Mouse (Mus musculus) NIH3T3 (cell line): ENCODE measurements at regions not wholly inside any gene's neighbourhood (a gene's known extent, or its start where the extent isn't known, plus 50 kb on each side); places are given as distances from the start of the nearest gene placed in this dataset.
"Not testable (repeated sequence)": the region's sequence is repeated elsewhere in the genome, so short reads cannot be mapped to it uniquely, and the experiment has no call there.

Experiments used
- DNase-seq: peaks from one replicate; pipeline ENCODE4 v3.0.0-alpha.2; 2012; ENCODE audit warnings: low read depth

DNA sequence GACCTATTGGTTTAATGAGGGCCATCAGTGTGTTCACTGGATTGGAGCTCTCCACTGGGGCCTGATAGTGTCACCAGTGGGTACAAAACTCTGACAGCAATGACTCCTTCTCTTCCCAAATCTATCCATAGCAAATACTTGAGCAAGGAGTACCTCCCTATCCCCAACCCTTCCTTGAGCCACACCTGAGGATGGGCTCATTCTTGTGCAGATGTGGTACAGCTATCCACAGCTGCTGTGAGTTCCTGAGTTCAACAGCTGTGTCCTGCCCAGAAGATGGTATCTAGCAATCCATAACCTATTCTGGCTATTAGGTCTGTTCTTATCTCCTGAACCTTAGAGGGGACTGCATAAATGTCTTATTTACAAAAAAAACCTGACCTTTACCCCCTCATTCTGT lies 148.7 kb upstream of the Cwc22 start:
- no peak for DNase-seq

DNA sequence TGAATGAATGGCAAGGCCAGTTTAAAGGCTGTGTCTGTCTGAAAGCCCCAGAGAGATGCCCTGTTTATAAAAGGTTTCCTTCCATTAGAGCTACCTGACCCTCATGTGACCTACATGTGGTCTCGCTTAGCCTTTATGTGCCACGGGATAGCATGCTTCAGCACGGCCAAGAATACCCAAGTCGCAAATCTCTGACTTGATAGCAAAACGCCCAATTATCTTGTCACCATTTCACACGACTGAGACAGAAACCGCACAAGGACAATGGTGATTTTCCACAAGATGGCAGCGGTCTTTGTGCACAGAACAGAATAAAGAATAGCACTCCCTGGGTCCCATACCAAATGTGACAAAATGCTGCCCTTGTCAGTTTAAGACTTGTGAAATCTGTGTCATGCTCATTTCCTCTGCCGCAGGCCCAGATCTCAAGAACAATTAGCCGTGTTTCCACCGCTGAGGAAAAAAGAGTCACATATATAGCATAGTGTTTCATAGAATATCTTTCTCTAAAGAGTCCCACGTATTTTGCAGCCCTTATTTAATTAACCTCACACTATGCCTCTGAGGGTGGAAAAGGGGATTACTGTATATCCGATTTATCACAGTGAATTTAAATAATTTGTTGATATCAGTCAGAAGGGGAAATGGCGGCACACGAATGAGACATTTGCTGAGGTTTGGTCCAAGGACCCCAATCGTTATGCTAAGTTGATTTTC lies 118.3 kb upstream of the Cwc22 start:
- DNase-seq, result no peak

DNA sequence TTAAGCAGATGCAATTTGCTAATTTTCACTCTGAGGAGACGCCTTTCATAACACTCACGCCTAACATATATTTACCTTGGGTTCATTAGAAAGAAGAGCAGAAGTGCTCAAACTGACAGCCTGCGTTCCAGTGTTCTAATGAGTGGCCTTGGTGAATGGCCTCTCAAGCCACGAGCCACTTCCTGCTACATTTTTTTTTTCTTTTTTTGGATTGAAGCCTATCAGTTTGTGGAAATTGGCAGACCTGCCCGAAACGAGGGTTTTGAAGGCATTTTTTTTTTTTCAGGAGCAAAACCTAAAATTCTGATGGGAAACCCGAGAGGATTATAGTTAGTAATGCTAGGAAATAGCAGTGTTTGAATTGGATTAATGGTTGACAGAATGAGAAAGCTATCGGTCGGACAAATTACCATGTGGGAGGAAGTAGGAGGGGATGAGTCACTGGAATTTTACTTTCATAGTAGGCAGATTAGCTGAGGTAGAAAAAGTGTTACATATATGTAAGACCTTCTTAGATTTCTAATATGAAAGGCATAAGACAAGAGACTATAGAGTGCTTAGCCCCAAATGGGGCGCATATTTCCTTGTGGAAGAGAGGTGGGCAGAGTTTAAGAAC lies 113.7 kb upstream of the Cwc22 start:
- no peak for DNase-seq

- DNase-seq, result no peak
Observed at GRCm38 (mm10) chr2:78058988-78059387, 112.8 kb upstream of the Cwc22 start.

DNA sequence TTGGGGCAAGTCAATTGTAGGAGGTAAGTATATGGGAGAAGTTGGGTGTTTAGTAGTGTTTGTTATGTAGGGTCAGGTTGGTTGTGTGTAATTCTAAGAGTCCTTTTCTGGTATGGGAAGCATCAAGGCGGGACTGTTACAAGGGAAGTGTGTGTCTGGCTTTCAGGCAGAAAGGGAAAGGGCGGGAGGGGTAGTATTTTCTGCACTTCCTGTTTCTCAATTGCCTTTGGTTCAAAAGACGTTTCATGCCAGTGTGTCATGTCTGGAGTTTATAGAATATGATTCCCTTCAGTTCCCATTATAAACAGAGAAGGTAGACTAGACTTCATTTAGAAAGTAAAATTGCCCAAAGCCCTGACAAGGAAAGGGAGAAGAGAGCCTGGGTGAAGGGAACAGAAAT lies 107.7 kb upstream of the Cwc22 start:
- no peak for DNase-seq

DNA sequence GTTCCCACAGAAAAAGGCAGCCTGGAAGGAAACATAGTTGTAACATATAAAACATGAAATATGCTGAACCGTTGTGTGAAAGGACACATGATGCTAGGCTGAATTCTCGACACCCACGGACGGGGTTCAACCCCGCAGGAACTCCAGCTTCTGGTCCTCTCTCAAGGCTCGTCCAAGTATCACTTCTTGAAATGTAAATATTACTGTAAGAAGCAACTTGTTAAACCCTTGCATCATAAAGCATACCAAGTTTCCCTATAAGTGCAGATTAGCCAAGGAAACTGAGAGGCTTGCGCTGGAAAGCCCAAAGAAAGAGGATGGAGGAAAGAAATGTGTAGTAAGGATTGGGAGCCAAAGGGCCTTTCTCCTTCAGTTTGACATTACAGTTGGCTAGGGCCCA lies 104.4 kb upstream of the Cwc22 start:
- DNase-seq, result no peak

- peak; percentile 84 for DNase-seq
Observed at GRCm38 (mm10) chr2:78049248-78049874, 103.2 kb upstream of the Cwc22 start.

DNA sequence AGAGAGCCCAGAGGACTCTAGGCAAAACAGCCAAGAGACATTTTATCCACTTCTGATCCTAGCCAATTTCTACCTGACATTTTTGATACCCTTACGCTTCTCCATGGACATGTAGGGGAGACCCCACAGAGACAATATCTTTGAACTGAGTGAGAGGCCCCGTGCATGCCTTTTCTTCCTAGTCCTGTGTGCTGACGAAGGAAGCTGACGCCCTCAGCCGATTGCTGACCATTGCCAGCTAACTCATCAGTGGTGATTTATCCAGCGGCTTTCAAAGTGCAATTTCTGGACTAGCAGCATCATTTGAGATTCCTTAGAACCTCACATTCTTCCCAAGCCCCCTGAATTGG lies 102.5 kb upstream of the Cwc22 start:
- DNase-seq, result no peak

DNA sequence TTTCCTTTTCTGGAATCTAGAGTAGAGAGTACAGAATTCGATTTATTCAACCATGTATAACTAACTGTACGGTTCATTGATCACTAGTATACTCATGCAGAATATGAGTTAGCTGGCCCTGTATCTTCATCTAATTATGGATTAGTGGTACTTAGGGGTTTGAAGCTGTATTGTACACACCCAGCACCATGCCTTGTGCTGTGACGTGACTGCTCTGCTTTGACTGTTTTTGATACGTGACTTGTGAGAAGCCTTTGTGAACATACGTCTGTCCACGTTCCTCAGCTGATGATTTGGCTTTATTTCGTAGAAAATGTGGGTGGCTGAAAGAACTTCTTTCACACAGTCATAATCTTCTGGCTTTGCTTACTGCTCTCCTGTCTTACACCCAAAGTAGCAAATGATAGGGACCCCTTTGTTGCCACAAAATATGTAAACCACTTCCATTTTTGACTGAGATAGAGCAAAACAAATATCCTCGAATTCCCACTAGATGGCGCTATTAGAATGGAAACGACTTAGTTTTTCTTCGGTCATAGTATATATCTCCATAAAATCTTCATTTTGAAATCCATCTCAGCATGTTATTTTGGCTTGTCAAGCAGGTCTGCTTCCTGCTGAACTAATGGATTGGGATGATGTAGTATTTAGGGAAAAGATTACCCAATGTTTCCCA lies 102.0 kb upstream of the Cwc22 start:
- DNase-seq, result peak; percentile 63

DNA sequence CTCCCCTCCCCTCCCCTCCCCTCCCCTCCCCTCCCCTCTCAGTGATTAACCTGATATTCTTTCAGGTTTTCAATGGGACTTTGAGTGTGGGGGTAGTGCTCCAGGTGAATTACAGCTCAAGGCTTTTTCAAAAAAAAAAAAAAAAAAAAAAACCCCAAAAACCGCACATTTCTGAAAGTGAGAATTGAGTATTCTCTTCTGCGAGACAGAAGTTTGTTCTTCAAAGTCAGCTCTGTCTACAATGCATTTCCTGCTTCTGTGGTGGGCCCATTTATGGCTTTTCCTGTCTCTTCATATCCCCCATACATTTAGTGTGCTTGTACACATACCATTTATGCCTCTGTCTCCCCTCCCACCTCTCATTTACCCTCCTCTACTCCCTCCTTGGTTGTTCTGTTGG lies 81.1 kb upstream of the Cwc22 start:
- no peak for DNase-seq

GRCm38 (mm10) chr2:78026808-78027207 lies 80.6 kb upstream of the Cwc22 start:
- DNase-seq, result no peak

GRCm38 (mm10) chr2:78025651-78026435 lies 79.7 kb upstream of the Cwc22 start:
- no peak for DNase-seq

DNA sequence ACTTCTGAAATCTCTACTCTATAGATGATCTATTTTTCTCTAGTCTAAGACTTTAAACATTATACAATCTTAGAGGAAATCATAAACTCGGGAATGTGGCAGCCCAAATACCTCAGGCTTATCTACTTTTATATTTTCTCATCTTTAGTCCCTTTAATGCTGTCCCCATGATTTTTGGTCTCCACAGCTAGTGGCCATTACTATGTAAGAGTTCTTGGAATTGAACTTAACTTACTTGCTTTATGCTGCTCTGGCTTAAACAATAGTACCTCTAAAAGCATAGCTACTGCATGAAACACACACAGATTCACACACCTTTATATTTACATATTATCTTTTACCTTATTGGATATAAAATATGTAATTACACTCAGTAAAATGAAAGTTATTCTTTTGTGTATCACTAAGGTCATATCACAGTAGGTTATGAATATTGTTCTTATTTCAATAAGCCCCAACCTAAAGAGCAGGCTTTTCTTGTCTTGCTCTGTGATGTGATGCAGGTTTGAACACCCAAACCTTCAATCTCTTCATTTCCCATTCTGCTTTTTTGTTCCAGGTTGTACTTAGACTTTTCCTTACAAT lies 78.9 kb upstream of the Cwc22 start:
- no peak for DNase-seq

DNA sequence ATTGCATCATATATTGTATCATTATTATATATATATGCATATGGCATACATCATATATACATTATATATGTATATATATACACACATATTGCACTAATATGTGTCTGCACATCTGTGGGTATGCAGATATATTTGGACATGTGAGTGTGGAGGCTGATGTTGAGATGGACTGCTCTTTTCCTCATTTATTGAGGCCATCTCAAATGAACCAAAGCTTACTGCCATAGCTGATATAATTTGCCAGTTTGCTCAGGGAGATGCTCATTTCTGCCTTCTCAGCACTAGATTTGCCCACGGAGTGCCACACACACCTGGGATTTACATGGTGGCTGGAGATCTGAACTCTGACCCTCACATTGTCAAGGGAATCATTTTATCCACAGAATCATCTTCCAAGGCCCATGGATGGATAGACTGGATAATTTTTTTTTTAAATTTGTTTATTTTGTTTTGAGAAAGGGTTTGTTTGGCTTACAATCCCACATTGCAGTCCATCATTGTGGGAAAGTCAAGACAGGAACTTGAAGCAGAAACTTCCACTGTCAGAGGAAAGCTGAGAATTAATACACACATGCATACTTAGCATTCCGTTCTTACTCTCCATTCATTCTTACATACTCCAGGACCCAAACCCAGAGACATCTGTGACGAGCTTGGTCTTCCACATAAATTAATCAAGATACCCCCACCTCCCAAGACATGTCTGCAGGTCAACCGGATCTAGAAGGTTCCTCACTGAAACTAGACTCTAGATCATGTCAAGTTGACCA lies 77.9 kb upstream of the Cwc22 start:
- no peak for DNase-seq

DNA sequence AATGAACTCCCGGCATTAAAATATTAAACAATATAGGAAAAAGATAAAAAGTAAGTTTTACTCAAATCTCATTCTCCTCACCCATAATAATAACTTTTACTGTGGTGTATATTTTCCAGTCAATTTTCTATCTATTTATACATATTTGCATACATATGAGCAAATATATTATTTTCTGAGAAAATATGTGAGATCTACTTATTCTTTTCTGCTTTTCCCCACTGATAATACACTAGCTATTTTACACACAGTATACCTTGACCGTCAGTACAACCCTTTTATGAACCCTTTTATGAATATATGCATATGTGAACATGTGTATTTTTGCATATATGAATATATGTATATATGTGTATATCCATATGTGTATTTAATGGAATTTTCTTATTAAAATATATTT lies 77.2 kb upstream of the Cwc22 start:
- no peak for DNase-seq

DNA sequence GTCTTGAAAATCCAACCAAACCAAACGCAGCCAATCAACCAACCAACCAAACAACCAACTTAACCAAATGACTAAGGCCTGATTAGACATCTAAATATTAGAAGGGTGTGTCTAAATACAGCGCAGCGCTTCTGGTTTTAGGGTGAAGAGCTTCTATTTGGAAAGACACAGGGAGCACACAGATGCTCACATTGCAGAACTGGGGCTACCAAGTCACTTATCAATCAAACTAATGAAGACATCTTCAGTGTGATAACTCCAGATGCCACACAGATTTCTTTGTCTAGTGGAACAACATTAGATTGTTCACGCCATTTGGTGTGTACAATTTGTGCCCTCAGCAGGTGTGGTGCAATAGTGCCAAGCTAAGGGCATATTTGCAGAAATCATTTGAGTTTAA lies 76.6 kb upstream of the Cwc22 start:
- no peak for DNase-seq

DNA sequence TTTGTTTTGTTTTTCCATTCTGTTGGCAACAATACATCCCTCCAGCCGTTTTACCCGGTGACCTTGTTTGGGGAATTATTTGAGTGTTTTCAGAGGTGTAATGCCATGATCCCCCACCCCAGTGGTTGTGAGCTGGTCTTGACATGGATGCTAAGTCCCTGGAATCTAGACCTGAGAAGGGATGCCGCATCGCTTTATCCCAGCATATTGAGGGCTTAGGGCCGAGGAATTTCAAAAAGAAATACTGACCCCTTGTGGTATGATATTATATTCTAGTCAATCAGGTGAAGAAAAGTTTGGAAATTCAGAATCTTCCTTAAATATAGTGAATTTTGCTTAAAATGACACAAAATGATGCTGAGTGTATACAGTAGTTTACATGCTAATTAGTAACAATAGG lies 75.7 kb upstream of the Cwc22 start:
- DNase-seq, result peak; percentile 20

DNA sequence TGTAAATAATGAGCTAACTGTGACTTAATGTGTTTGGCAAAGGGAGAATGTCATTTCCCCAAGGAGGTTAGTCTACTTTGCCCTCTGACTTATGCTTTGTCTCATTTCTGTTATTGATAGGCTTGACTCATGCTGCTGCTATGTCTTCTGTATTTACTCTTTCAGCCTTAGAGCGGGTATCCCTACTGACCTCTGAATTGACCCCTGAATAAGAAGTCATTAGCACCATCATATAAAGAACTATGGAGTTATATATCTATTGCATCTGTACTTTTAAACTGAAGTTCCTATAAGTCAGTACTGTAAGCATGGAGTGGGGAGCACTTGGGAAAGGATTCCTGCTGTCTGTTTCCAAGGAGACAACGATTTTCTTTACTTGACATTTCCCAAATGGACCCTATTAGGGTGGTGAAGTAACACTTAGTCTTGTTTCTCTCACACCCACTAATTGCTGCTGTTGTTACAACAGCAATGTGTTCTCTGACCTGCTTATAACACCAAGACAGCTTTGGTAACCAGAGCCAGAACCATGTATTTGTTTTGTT lies 75.3 kb upstream of the Cwc22 start:
- no peak for DNase-seq

GRCm38 (mm10) chr2:78020516-78020915 lies 74.3 kb upstream of the Cwc22 start:
- DNase-seq, result no peak

- no peak for DNase-seq
Observed at GRCm38 (mm10) chr2:78019916-78020315, 73.7 kb upstream of the Cwc22 start.

- DNase-seq, result not testable (repeated sequence)
Observed at GRCm38 (mm10) chr2:78012441-78012840, 66.3 kb upstream of the Cwc22 start.
